Mouse (Mus musculus) heart, postnatal 0 days (tissue): Measurements from ENCODE around the gene Hsf2bp. TPM values are rescaled to one million over a fixed set of nuclear protein-coding genes. Genes with fewer than 3 reads are reported as not detected.
A peak's percentile ranks its signal among the peaks of the same experiment; 100 is the strongest.

Experiments used
- ATAC-seq: fragments of 200-750 bp; cut with Nextera tagmentation; 2 replicates; pipeline ENCODE4 v1.8.0; 2017; ENCODE audit warnings: low read depth, moderate number of reproducible peaks, moderate library complexity; ENCODE audit not compliant: insufficient read depth
- DNase-seq: peaks from one replicate; pipeline ENCODE4 v3.0.0-alpha.2; 2016; ENCODE audit warnings: low spot score
- H3K27ac ChIP-seq: fragments of 300-500 bp; sonication (generic); 2 replicates; pipeline ENCODE4 v1.5.1; 2014; ENCODE audit warnings: low read depth, mild to moderate bottlenecking
- H3K27me3 ChIP-seq: fragments of 300-500 bp; sonication (generic); 2 replicates; pipeline ENCODE4 v1.6.1; 2014; ENCODE audit warnings: low read length, mixed read lengths; ENCODE audit not compliant: control insufficient read depth, insufficient read depth
- H3K36me3 ChIP-seq: fragments of 300-500 bp; sonication (generic); replicated peaks from 2 replicates; pipeline ENCODE4 v1.6.1; 2014; ENCODE audit warnings: low read length, mixed read lengths; ENCODE audit not compliant: control insufficient read depth, insufficient read depth
- H3K4me1 ChIP-seq: fragments of 300-500 bp; sonication (generic); 2 replicates; pipeline ENCODE4 v1.6.1; 2014; ENCODE audit warnings: antibody characterized with exemption; ENCODE audit not compliant: control insufficient read depth, insufficient read depth
- H3K4me2 ChIP-seq: fragments of 300-500 bp; sonication (generic); 2 replicates; pipeline ENCODE4 v1.6.1; 2014; ENCODE audit warnings: low read depth, mild to moderate bottlenecking, low read length, moderate library complexity
- H3K4me3 ChIP-seq: fragments of 300-500 bp; sonication (generic); 2 replicates; pipeline ENCODE4 v1.5.1; 2014; ENCODE audit warnings: low read depth, low read length
- H3K9ac ChIP-seq: fragments of 300-500 bp; sonication (generic); replicated peaks from 2 replicates; pipeline ENCODE4 v1.6.1; 2014; ENCODE audit warnings: low read depth, low read length, mixed read lengths
- H3K9me3 ChIP-seq: fragments of 300-500 bp; sonication (generic); replicated peaks from 2 replicates; pipeline ENCODE4 v1.6.1; 2016; ENCODE audit warnings: low read length; ENCODE audit not compliant: control insufficient read depth
- CTCF ChIP-seq: IDR thresholded peaks from 2 replicates; pipeline ENCODE4 v1.5.1; 2016; ENCODE audit warnings: antibody characterized with exemption, control low read depth, low read depth
- EP300 ChIP-seq: IDR thresholded peaks from 2 replicates; pipeline ENCODE4 v1.6.1; 2016; ENCODE audit warnings: antibody characterized with exemption, low read depth
- WGBS: fragments of 180-500 bp; shearing (Covaris S2); extraction: QIAGEN DNeasy Blood & Tissue Kit; methylation state at CpG from one replicate; pipeline ENCODE4 v1.1.7; 2014; 5-methylcytosine and 5-hydroxymethylcytosine counted together
- polyA plus RNA-seq: library from polyadenylated mRNA; unstranded; fragments of >200 nt; fragmentation: Nextera tagmentation; extraction: Ambion mirVana; gene quantifications from 2 replicates; pipeline ENCODE4 v1.2.1, GENCODE M21; 2015
- total RNA-seq: library from RNA; depleted of rRNA; stranded (reverse); fragments of >200 nt; gene quantifications from 2 replicates; pipeline ENCODE4 v1.2.3, GENCODE M21; 2014; ENCODE audit warnings: low replicate concordance

Hsf2bp gene
- total and polyA plus RNA-seq, 2 experiments from 2014 or later, result 0.19 TPM; not detected in 1

GRCm38 (mm10) chr17:31905201-31905790 lies 130.9 kb downstream of the Hsf2bp start:
- no peaks in the 10 kb centered on the region for H3K36me3 ChIP-seq
- TF ChIP-seq EP300 (no peak), CTCF (no peak)
- H3K27me3 ChIP-seq, result no peaks in the 10 kb centered on the region
- DNase-seq (no peak), ATAC-seq (no peak)
- peaks cover 10% of the 10 kb centered on the region for H3K4me1 ChIP-seq
- H3K27ac ChIP-seq, result peak overlapping the region; percentile 88
- H3K4me2 ChIP-seq, result no peak overlapping the region
- 67% methylated on average over 9 of the region's 9 CpGs for WGBS
- no peaks in the 10 kb centered on the region for H3K9me3 ChIP-seq
- no peak overlapping the region; the same call in 1 of the 2 replicates for H3K9ac ChIP-seq
- H3K4me3 ChIP-seq, result no peak overlapping the region

- WGBS, result 85% methylated on average over 7 of the region's 7 CpGs
- DNase-seq (no peak), ATAC-seq (no peak)
- no peaks in the 10 kb centered on the region for H3K36me3 ChIP-seq
- no peaks in the 10 kb centered on the region for H3K27me3 ChIP-seq
- H3K9me3 ChIP-seq, result no peaks in the 10 kb centered on the region
- H3K27ac ChIP-seq, result no peak overlapping the region
- H3K4me2 ChIP-seq, result no peak overlapping the region
- TF ChIP-seq EP300, result no peak
- TF ChIP-seq CTCF, result no peak
- no peak overlapping the region for H3K4me3 ChIP-seq
- no peak overlapping the region for H3K9ac ChIP-seq
- H3K4me1 ChIP-seq, result peaks cover 10% of the 10 kb centered on the region
Measured at GRCm38 (mm10) chr17:31904036-31904435, 132.1 kb downstream of the Hsf2bp start.

GRCm38 (mm10) chr17:31902630-31903198 lies 133.4 kb downstream of the Hsf2bp start:
- ATAC-seq, result no peak
- no peak for DNase-seq
- Histone ChIP-seq H3K36me3 (no peaks in the 10 kb centered on the region), H3K9ac (no peak overlapping the region), H3K4me3 (no peak overlapping the region), H3K4me1 (peaks cover 10% of the 10 kb centered on the region), H3K4me2 (no peak overlapping the region), H3K9me3 (no peaks in the 10 kb centered on the region), H3K27ac (no peak overlapping the region), H3K27me3 (no peaks in the 10 kb centered on the region)
- 93% methylated on average over 3 of the region's 3 CpGs for WGBS
- TF ChIP-seq EP300 (no peak), CTCF (no peak)

GRCm38 (mm10) chr17:31901461-31902204 lies 134.5 kb downstream of the Hsf2bp start:
- Histone ChIP-seq H3K27me3 (no peaks in the 10 kb centered on the region), H3K9me3 (no peaks in the 10 kb centered on the region), H3K27ac (0 out of 2 replicates have a peak overlapping the region, but pooled peaks have one; percentile 1), H3K4me3 (no peak overlapping the region), H3K9ac (no peak overlapping the region), H3K36me3 (no peaks in the 10 kb centered on the region), H3K4me1 (peaks cover 14% of the 10 kb centered on the region), H3K4me2 (no peak overlapping the region; the same call in 1 of the 2 replicates)
- ATAC-seq (0 out of 2 replicates have a peak, but pooled peaks have one; percentile 31), DNase-seq (peak; percentile 55)
- TF ChIP-seq EP300, result no peak
- TF ChIP-seq CTCF, result no peak
- 17% methylated on average over 11 of the region's 11 CpGs for WGBS

GRCm38 (mm10) chr17:31898941-31899340 lies 137.2 kb downstream of the Hsf2bp start:
- no peak overlapping the region for H3K27ac ChIP-seq
- no peaks in the 10 kb centered on the region for H3K36me3 ChIP-seq
- 52% methylated on average over 5 of the region's 5 CpGs for WGBS
- no peak overlapping the region for H3K4me3 ChIP-seq
- DNase-seq (no peak), ATAC-seq (no peak)
- H3K9ac ChIP-seq, result no peak overlapping the region
- TF ChIP-seq EP300, result no peak
- no peak for TF ChIP-seq CTCF
- H3K4me1 ChIP-seq, result peaks cover 14% of the 10 kb centered on the region
- H3K4me2 ChIP-seq, result no peak overlapping the region
- no peaks in the 10 kb centered on the region for H3K27me3 ChIP-seq
- H3K9me3 ChIP-seq, result no peaks in the 10 kb centered on the region
